Mouse (Mus musculus) CH12.LX (cell line): ENCODE results near the gene Bmf.

Source experiments
- BHLHE40 ChIP-seq: IDR thresholded peaks from 2 replicates; pipeline ENCODE4 v1.6.1; 2011; ENCODE audit warnings: mild to moderate bottlenecking, low read depth, low read length, improper control_type of control experiment
- CHD1 ChIP-seq: IDR thresholded peaks from 2 replicates; pipeline ENCODE4 v1.6.1; 2012; ENCODE audit warnings: low read depth, low read length, improper control_type of control experiment, inconsistent platforms
- CTCF ChIP-seq, 2 experiments: IDR thresholded peaks in 1 of 2; conservative IDR thresholded peaks in 1 of 2; 2 replicates each; pipeline ENCODE4 v1.5.1; 2011 to 2012; ENCODE audit warnings: low read depth in 2 of 2, low read length in 2 of 2, improper control_type of control experiment in 1 of 2, inconsistent platforms in 1 of 2, mild to moderate bottlenecking in 1 of 2, moderate library complexity in 1 of 2
- E2F4 ChIP-seq: IDR thresholded peaks from 2 replicates; pipeline ENCODE4 v1.6.1; 2011; ENCODE audit warnings: low read depth, low read length, improper control_type of control experiment; ENCODE audit not compliant: insufficient replicate concordance
- EP300 ChIP-seq: IDR thresholded peaks from 2 replicates; pipeline ENCODE4 v1.6.1; 2011; ENCODE audit warnings: low read length, improper control_type of control experiment
- IRF4 ChIP-seq: IDR thresholded peaks from 2 replicates; pipeline ENCODE4 v1.6.1; 2014; ENCODE audit warnings: low read depth, mild to moderate bottlenecking, inconsistent platforms, low read length, improper control_type of control experiment
- KAT2A ChIP-seq: IDR thresholded peaks from 2 replicates; pipeline ENCODE4 v1.6.1; 2012; ENCODE audit warnings: low read length, improper control_type of control experiment, inconsistent platforms; ENCODE audit not compliant: insufficient replicate concordance
- MAX ChIP-seq: IDR thresholded peaks from 2 replicates; pipeline ENCODE4 v1.6.1; 2011; ENCODE audit warnings: low read length, improper control_type of control experiment
- NELFE ChIP-seq: IDR thresholded peaks from 2 replicates; pipeline ENCODE4 v1.6.1; 2011; ENCODE audit warnings: low read depth, low read length, improper control_type of control experiment
- POLR2A ChIP-seq: IDR thresholded peaks from 2 replicates; pipeline ENCODE4 v1.6.1; 2011; ENCODE audit warnings: low read depth, mild to moderate bottlenecking, improper control_type of control experiment, low read length
- USF1 ChIP-seq: IDR thresholded peaks from 2 replicates; pipeline ENCODE4 v1.6.1; 2014; ENCODE audit warnings: low read depth, mild to moderate bottlenecking, inconsistent platforms, low read length, improper control_type of control experiment
- USF2 ChIP-seq: conservative IDR thresholded peaks from 2 replicates; pipeline ENCODE4 v1.6.1; 2011; ENCODE audit warnings: low read depth, low read length, improper control_type of control experiment
- ZC3H11A ChIP-seq: IDR thresholded peaks from 2 replicates; pipeline ENCODE4 v1.6.1; 2012; ENCODE audit warnings: low read depth, mild to moderate bottlenecking, inconsistent platforms, low read length, improper control_type of control experiment

DNA sequence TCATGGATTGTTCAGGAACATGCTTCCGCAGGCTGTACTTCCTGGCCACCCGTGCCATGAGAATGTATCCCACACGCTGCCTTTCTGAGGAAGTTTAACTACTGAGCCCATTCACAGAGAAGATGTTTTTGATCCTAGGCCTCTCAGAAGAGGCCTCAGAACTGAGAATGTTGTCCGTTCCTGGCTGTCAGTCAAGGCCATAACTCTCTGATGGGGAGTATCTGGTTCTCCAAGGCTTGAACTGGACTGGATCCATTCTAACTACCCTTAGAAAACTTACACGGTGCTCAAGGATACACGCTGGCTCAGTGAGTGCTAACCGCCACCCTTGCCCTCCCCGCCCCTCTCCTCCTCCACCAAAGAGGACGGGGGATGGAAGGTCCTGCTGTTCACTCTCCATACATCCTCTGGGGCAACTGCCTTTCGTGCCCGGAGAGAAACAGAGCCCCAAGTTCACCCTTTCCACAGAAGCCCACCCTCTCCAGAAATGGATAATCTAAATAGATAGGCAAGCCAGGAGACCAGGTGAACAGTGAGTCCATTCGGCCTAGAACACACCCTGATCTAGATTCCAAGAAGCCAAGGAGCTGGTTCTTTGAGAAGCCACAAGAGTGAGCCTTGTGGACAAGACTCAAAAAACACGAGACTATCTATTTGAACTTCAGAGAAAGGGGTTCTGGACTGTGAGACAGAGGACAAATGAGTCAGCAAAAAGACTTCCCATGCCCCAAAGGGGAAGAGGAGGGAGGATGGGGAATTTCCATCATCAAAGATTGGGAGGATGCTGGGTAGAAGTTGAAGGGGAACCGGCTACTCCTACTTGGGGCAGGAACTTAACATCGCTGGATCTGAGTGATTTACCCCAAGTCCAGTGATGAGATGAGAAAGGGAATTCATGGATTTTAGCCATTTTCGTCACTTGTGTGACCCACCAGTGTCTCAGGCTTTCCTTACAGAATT, 36.8 kb downstream of the Bmf start:
- TF ChIP-seq MAX, result no peak
- no peak for TF ChIP-seq CTCF (conservative IDR thresholded peaks at IDR 0.05 in 1 of 2, IDR thresholded peaks at IDR 0.05 in 1 of 2; ENCODE audit: low read depth in 2 of 2, low read length in 2 of 2)
- no peak for TF ChIP-seq POLR2A
- no peak for TF ChIP-seq E2F4
- TF ChIP-seq USF1, result no peak
- no peak for TF ChIP-seq EP300
- no peak for TF ChIP-seq NELFE
- no peak for TF ChIP-seq CHD1
- no peak for TF ChIP-seq IRF4
- TF ChIP-seq ZC3H11A, result no peak
- no peak for TF ChIP-seq BHLHE40
- TF ChIP-seq KAT2A, result no peak
- TF ChIP-seq USF2, result no peak
